Mouse (Mus musculus): ENCODE measurements around the gene Dpf3. TPM values are rescaled to one million over a fixed set of nuclear protein-coding genes. Genes with fewer than 3 reads are reported as not detected.

The Dpf3 gene
- polyA plus RNA-seq, 1 experiment from 2014 or later: 10.5 TPM

DNA sequence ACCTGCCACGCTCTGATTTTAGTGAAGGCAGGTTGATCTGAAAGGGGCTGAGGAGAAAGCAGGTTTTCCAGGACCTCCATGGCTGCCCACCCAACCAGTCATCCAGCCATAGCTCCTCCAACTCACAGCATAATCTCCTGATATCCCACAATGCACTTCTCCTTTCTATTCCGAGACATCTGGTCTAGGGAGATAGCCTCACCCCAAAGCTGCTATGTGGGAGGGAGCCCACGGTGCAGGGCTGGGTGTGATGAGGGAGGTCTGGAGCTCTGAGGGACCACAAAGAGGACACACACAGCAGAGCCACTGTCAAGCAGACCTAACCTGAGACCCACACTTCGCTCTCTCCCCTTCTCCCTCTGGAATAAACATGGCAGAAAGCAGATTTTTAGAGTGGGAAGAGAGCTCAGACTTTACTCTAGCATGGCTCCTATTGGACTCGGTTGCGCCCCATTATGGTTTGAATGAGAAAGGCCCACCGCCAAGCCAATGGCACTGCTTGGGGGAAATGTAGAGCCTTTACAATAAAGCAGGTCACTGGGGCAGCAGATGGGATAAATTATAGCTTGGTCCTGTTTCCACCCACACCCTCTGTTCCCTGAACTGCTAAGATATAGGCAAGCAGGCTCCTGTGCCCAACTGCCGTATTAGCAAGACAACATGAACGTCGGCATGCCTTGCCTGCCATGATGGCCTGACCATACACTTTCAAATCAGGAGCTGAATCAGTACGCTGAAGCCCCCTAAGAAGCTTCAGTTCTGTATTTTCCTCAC is 178.3 kb downstream of the Dpf3 start:
- 81% methylated on average over 11 of the region's 11 CpGs for WGBS
- Histone ChIP-seq H3K27ac (0 out of 2 replicates have a peak overlapping the region, but pooled peaks have one; percentile 54), H3K4me1 (replicated peaks) (peaks cover 28% of the 10 kb centered on the region), H3K4me3 (no peak overlapping the region), H3K9me3 (no peaks in the 10 kb centered on the region), H3K27me3 (ENCODE audit: insufficient read depth, poor library complexity, severe bottlenecking) (no peaks in the 10 kb centered on the region; the same call in 1 of the 2 replicates), H3K36me3 (no peaks in the 10 kb centered on the region)
- no peak for DNase-seq (ENCODE audit: low spot score)

DNA sequence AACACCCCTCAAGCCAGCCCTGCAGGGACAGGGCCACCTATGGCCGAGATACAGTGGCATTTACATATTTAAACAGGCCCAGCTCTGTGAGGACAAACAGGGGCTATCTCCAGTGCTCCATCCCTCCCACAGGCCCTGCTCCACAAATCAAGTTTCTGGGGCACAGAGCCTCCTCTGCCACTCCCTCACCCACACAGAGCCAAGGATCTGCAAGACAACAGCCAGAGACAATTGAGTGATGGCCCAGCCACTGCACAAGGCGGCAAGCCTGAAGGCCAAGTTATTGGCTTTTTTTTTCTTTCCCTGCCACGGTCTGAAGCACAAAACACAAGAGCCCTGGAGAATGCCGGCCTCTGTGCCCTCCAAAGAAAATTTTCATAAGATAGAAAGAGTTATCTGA is 178.9 kb downstream of the Dpf3 start:
- Histone ChIP-seq H3K27ac (peak overlapping the region; percentile 54; the same call in 1 of the 2 replicates), H3K36me3 (no peaks in the 10 kb centered on the region), H3K9me3 (no peaks in the 10 kb centered on the region), H3K4me1 (replicated peaks) (peaks cover 32% of the 10 kb centered on the region), H3K27me3 (ENCODE audit: insufficient read depth, poor library complexity, severe bottlenecking) (no peaks in the 10 kb centered on the region; the same call in 1 of the 2 replicates), H3K4me3 (no peak overlapping the region)
- 54% methylated on average over 4 of the region's 4 CpGs for WGBS
- no peak for DNase-seq (ENCODE audit: low spot score)

DNA sequence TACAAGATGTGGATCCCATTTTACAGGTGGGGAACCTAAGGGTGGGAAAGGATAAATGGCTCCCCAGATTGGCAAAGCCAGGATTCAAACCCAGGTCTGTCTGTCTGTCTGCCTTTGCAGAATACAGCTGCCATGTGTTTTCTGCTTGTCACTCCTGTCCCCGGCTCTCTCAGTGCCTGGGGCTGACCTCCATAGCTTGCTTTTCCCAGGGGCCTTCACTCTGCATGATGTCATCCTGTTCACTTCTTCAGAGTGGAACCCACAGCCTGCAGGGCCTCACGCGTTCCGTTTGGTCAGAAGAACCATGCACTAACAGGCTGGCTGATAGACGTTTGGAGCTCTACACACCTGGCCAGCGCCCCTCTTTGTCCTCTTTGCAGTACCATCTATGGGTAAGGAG is 184.3 kb downstream of the Dpf3 start:
- no peak overlapping the region for H3K4me3 ChIP-seq
- no peaks in the 10 kb centered on the region for H3K9me3 ChIP-seq
- no peaks in the 10 kb centered on the region for H3K27me3 ChIP-seq (ENCODE audit: insufficient read depth, poor library complexity, severe bottlenecking)
- peaks cover 47% of the 10 kb centered on the region for H3K4me1 ChIP-seq (replicated peaks)
- DNase-seq (ENCODE audit: low spot score): no peak
- H3K27ac ChIP-seq: peak overlapping the region; percentile 82
- H3K36me3 ChIP-seq: no peaks in the 10 kb centered on the region
- WGBS: 50% methylated on average over 6 of the region's 6 CpGs

- 19% methylated on average over 18 of the region's 18 CpGs for WGBS
- no peaks in the 10 kb centered on the region for H3K27me3 ChIP-seq (ENCODE audit: insufficient read depth, poor library complexity, severe bottlenecking)
- DNase-seq (ENCODE audit: low spot score): peak; percentile 44
- H3K4me1 ChIP-seq (replicated peaks): peaks cover 47% of the 10 kb centered on the region
- peak overlapping the region; percentile 82 for H3K27ac ChIP-seq
- H3K36me3 ChIP-seq: no peaks in the 10 kb centered on the region
- no peak overlapping the region for H3K4me3 ChIP-seq
- no peaks in the 10 kb centered on the region for H3K9me3 ChIP-seq
These were observed 185.0 kb downstream of the Dpf3 start for GRCm38 (mm10) chr12:83302320-83303153.

DNA sequence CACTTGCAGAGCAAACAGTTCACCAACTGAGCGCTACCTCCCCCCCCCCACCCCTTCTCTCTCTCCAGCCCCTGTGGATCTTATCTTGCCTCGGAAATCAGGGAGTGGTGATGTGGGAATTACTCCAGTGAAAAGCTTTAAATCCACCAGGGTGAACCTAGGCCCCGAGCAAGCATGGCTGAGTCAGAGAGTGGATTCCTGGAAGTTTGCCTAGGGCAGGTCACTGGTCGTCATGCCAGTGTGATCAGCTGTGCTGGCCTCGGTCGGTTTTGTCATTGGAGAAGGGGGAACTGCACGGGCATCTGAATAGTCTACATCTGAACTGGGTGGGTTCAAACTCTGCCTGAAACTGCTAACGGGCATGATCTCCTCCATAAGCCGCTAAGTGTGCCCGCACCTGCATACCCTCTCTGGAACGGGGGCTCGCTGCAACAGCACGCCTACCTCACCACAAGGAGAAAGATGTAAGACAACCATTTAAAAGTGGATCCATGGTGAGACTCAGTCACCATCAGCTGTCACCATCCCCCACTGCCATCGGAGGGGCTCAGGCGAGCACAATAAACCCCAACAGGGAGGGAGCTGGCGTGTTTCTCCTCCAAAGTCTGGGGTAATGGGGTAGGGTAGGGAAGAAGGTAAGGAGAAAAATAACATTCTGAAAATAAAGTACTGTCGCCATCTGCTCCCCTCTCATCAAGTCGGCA is 185.7 kb downstream of the Dpf3 start:
- no peak for DNase-seq (ENCODE audit: low spot score)
- no peaks in the 10 kb centered on the region for H3K27me3 ChIP-seq (ENCODE audit: insufficient read depth, poor library complexity, severe bottlenecking)
- WGBS: 63% methylated on average over 18 of the region's 18 CpGs

GRCm38 (mm10) chr12:83298358-83298757 is 189.2 kb downstream of the Dpf3 start:
- H3K36me3 ChIP-seq: no peaks in the 10 kb centered on the region
- H3K4me3 ChIP-seq: no peak overlapping the region
- no peak overlapping the region for H3K27ac ChIP-seq
- DNase-seq (ENCODE audit: low spot score): no peak
- peaks cover 47% of the 10 kb centered on the region for H3K4me1 ChIP-seq (replicated peaks)
- H3K9me3 ChIP-seq: no peaks in the 10 kb centered on the region
- no peaks in the 10 kb centered on the region for H3K27me3 ChIP-seq (ENCODE audit: insufficient read depth, poor library complexity, severe bottlenecking)
- 86% methylated on average over 5 of the region's 5 CpGs for WGBS

More for the DNA sequence above, 185.7 kb downstream of the Dpf3 start:
- H3K36me3 ChIP-seq: no peaks in the 10 kb centered on the region
- H3K4me1 ChIP-seq (replicated peaks): peaks cover 47% of the 10 kb centered on the region
- no peak overlapping the region for H3K4me3 ChIP-seq
- peak overlapping the region; percentile 82 for H3K27ac ChIP-seq
- H3K9me3 ChIP-seq: no peaks in the 10 kb centered on the region

DNA sequence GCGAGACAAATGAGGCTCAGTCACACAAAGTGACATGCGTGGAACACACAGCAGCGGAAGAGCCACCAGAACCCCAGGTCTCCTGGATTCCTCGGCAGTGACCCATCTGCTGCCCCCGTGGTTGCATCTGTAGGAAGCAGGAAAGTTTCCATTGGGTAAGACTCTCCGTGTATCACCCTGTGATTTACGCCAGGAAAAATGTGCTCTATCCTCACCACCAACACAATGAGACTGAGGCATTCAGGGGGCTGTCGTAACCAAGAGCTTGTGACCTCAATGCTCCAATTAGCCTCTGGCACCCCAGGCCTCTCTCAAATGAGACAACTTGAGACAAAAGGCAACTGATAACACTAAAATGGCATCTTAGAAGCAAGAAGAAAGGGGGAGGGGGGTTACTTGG is 192.5 kb downstream of the Dpf3 start:
- no peaks in the 10 kb centered on the region for H3K27me3 ChIP-seq (ENCODE audit: insufficient read depth, poor library complexity, severe bottlenecking)
- H3K4me3 ChIP-seq: no peak overlapping the region
- H3K27ac ChIP-seq: 0 out of 2 replicates have a peak overlapping the region, but pooled peaks have one; percentile 29
- H3K9me3 ChIP-seq: no peaks in the 10 kb centered on the region
- 43% methylated on average over 8 of the region's 8 CpGs for WGBS
- no peaks in the 10 kb centered on the region for H3K36me3 ChIP-seq
- no peak for DNase-seq (ENCODE audit: low spot score)
- peaks cover 21% of the 10 kb centered on the region for H3K4me1 ChIP-seq (replicated peaks)

- peaks cover 14% of the 10 kb centered on the region for H3K4me1 ChIP-seq (replicated peaks)
- H3K9me3 ChIP-seq: no peaks in the 10 kb centered on the region
- no peak for DNase-seq (ENCODE audit: low spot score)
- no peaks in the 10 kb centered on the region for H3K36me3 ChIP-seq
- H3K27me3 ChIP-seq (ENCODE audit: insufficient read depth, poor library complexity, severe bottlenecking): no peaks in the 10 kb centered on the region
- H3K27ac ChIP-seq: no peak overlapping the region
- 66% methylated on average over 5 of the region's 5 CpGs for WGBS
- H3K4me3 ChIP-seq: no peak overlapping the region
These were observed 195.6 kb downstream of the Dpf3 start for GRCm38 (mm10) chr12:83291915-83292314.

- no peaks in the 10 kb centered on the region for H3K36me3 ChIP-seq
- no peak overlapping the region for H3K4me3 ChIP-seq
- WGBS: 67% methylated on average over 17 of the region's 17 CpGs
- no peaks in the 10 kb centered on the region for H3K9me3 ChIP-seq
- H3K27ac ChIP-seq: peak overlapping the region; percentile 45
- H3K27me3 ChIP-seq (ENCODE audit: insufficient read depth, poor library complexity, severe bottlenecking): no peaks in the 10 kb centered on the region
- H3K4me1 ChIP-seq (replicated peaks): peaks cover 10% of the 10 kb centered on the region
- no peak for DNase-seq (ENCODE audit: low spot score)
These were observed 200.7 kb downstream of the Dpf3 start for GRCm38 (mm10) chr12:83286496-83287492.

- DNase-seq (ENCODE audit: low spot score): no peak
- WGBS: 86% methylated on average over 6 of the region's 6 CpGs
These were observed 203.8 kb downstream of the Dpf3 start for GRCm38 (mm10) chr12:83283591-83284320.

More at GRCm38 (mm10) chr12:83283591-83284320, 203.8 kb downstream of the Dpf3 start:
- Histone ChIP-seq H3K4me1 (replicated peaks) (peaks cover 13% of the 10 kb centered on the region), H3K9me3 (no peaks in the 10 kb centered on the region), H3K4me3 (no peak overlapping the region), H3K36me3 (no peaks in the 10 kb centered on the region), H3K27ac (no peak overlapping the region), H3K27me3 (ENCODE audit: insufficient read depth, poor library complexity, severe bottlenecking) (no peaks in the 10 kb centered on the region)

Data from hindbrain, embryonic 10.5 days (tissue).